Mouse (Mus musculus): ENCODE measurements around the gene Nasp.
"Not testable (repeated sequence)": the region's sequence is repeated elsewhere in the genome, so short reads cannot be mapped to it uniquely, and the experiment has no call there.

The Nasp gene

GRCm38 (mm10) chr4:116627722-116628662 lies at the start of gene Nasp:
TSS of gene Nasp (minus strand) at chr4:116627941.
- peak; percentile 84 for DNase-seq (ENCODE audit: low read depth, low spot score)

GRCm38 (mm10) chr4:116676027-116676426 lies 48.3 kb upstream of the Nasp start:
- no peak for DNase-seq (ENCODE audit: low read depth, low spot score)

DNA sequence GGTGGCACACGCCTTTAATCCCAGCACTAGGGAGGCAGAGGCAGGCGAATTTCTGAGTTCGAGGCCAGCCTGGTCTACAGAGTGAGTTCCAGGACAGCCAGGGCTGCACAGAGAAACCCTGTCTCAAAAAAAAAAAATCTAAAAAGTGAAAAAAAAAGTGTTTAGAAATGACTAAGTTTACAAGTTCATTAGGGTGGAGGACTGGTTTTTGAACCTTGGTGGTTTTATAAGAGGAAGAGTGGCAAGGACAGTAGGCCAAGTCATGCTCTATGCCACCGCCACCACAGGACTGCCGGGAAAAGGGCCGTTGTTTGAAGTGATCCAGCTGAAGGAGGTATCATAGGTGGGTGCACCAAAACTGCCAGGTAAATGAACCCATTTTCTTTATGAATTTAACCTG lies 47.0 kb upstream of the Nasp start:
- not testable (repeated sequence) for DNase-seq (ENCODE audit: low read depth, low spot score)

DNA sequence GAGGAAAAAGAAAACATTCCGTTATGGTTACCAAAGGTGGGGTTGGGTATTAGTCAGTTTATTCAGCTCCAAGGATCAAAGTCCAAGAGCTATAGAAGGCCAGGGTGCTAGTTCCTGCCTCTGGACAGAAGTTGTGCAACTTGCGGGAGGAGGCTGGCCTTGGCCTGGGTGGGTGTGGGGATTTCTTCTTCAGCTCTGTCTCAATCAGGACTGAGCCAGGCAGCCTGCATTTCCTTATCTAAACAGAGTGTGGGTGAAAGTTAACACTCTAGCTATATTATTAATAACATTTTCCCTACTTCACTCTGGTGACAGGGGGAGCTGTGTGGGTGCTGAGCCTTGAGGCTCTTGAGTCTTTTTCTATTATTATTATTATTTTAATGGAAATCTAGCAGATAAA lies 45.0 kb upstream of the Nasp start:
- DNase-seq (ENCODE audit: low read depth, low spot score) = no peak

DNA sequence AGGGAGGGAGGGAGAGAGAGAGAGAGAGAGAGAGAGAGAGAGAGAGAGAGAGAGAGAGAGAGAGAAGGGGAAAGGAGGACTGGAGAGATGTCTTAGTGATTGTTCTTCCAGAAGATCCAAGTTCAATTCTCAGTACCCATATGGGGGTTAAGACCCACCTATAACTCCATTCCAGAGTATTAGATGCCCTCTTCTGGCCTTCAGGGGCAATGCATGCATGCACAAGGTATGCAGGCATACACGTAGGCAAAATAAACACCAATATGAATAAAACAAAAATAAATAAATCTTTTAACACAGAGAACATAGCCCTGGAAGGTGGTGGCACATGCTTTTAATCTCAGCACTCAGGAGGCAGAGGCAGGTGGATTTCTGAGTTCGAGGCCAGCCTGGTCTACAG lies 41.5 kb upstream of the Nasp start:
- DNase-seq (ENCODE audit: low read depth, low spot score) = no peak

- DNase-seq (ENCODE audit: low read depth, low spot score) = no peak
Observed at GRCm38 (mm10) chr4:116668145-116668544, 40.4 kb upstream of the Nasp start.

DNA sequence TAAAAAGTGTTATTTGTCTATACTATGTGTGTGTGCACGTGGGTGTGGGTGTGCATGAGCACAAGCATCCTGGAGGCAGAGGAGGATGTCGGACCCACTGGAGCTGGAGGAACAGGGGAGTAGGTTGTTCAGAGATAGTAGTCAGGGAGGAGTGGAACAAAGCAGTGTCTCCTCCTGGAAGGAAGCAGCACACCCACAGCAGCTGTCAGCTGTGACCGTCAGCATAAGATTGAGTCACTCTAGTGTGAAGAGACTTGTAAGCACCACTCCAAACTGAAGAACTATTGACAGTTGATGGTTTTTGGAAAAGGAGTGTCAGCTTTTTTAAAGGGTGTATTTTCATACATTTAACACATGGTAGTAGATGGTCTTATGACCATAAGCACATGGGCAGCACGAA lies 38.9 kb upstream of the Nasp start:
- DNase-seq (ENCODE audit: low read depth, low spot score) = no peak

DNA sequence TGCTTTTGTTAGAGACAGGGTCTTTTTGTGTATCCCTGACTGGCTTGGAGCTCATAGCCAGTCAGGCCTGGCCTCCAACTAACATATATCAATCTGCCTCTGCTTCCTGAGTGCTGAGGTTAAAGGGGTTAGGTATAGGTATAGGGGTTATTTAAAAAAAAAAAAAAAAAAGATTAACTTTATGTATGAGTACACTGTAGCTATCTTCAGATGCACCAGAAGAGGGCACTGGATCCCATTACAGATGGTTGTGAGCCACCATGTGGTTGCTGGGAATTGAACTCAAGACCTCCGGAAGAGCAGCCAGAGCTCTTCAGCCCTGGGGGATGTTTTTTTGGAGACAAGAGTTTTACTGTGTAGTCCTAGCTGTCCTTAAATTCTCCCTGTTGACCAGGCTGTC lies 34.3 kb upstream of the Nasp start:
- DNase-seq (ENCODE audit: low read depth, low spot score) = no peak

DNA sequence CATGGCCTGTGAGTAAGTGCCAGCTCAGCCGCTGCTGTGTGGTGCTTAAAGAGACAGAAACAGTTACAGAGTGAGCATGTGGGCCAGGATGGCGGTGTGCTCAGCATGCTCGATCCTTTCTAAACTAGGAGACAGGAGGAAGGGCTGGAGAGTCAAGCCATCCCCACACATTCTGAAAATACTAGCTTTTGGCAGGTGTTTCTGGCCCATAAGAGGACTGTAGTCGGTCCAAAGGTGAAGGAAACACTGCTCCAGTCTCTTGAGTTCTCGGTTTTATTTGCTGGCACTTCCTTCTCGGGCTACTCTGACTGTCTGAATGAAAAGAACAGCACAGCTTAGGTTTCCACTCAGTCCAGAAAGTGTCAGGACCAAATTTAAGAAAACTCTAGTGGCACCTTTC lies 33.1 kb upstream of the Nasp start:
- DNase-seq (ENCODE audit: low read depth, low spot score) = no peak

GRCm38 (mm10) chr4:116659916-116660315 lies 32.2 kb upstream of the Nasp start:
- DNase-seq (ENCODE audit: low read depth, low spot score) = not testable (repeated sequence)

DNA sequence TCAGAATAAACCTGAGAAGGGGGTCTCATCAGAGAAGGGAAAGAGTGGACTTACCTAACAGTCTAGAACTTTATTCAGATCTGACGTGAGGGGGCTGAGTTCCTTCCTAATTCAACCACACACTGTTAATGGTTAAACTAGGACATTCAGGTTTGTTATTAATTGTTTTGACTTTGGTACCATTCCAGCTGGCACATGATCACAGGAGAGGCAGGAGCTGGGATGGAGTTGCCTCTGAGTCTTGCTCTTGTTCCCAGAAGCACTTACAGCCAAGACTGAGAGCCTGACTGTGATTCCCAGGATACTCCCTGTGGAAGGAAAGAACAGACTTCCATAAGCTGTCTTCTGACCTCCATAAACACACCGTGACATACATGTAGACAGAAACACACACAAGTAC lies 31.7 kb upstream of the Nasp start:
- no peak for DNase-seq (ENCODE audit: low read depth, low spot score)

DNA sequence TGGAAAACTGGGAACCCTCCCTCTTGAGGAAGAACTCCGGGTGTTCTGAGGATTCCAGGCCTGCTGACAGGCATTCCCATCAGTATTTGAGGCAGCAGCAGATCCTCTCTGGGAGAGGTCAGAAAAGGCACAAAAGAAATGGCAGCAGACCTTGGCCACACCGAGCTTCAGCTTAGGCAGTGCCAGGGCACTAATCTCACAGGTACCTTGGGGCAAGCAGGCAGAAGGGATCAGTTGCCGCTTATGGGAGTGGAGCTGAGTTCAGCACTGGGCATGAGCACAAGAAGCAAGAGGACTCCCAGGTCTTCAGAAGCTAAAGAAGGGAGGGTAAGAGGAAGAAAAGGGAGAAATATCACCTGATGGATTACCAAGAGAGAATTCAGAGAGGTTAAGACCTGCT lies 30.2 kb upstream of the Nasp start:
- DNase-seq (ENCODE audit: low read depth, low spot score) = no peak

DNA sequence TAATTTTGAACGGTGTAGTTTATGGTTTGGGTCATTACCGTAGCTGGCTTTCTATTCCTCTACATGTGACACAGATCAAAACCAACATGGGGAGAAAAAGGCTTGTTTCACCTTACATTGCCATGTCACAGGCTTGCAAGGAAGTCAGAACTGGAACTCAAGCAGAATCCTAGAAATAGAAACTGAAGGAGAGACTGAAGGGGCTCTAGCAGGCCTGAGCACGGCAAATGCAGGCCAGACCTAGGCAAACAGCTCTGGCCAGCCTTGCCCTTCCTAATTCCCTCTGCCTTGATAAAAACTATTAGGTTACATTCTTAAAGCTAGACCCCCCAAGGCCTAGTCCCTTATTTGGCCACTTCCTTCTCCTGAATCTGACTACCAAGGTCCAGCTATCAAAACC lies 27.9 kb upstream of the Nasp start:
- no peak for DNase-seq (ENCODE audit: low read depth, low spot score)

DNA sequence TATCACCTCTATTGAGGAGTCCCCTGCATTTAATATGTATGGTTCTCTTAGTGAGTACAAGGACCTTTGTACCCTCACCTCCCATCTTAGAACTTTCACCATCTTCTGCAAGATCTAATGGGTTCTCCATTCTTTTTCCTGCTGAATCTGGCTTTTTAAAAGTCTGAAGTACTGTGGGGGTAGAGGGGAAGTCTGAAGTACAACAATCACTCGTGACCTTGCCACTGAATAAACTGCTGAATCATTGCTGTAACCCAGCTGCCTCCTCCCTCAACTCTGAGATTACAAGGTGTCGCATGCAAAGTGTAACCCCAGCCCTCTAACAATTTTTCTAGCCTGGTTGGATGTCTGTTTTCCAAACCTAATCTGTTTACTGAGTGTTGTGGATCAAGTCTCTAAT lies 27.4 kb upstream of the Nasp start:
- DNase-seq (ENCODE audit: low read depth, low spot score) = no peak

DNA sequence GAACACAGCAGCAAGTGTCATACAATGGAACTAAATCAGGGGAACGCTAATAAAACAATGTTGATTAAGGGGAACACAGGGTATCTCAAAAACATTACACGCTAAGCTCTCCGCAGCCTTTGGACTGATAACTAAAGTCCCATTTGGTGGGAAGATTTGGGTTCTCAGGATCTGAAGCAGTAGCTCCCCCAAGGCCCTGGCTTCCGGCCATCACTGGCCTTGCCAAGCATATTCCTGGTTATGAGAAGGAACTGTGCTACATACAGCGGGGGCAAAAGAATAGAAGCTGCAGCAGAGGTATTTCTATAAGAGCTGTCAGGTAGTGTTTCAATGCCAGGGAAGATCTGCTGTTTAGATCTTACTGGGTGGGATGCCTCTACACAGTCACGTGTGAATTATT lies 25.5 kb upstream of the Nasp start:
- no peak for DNase-seq (ENCODE audit: low read depth, low spot score)

DNA sequence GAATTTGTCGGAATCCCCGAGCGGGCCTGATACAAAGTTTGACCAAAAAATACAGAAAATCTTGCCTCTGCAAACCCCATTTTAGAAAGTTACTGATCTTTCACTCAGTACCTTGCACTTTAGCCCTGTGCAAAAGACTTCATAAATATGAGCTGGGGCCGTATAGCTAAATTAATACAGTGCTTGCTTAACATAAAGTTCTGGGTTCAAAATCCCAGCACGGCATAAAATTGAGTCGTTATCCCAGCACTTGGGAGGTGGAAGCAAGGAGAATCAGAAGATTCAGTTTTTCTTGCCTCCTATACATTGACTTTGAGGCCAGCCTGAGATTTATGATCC lies 24.0 kb upstream of the Nasp start:
- DNase-seq (ENCODE audit: low read depth, low spot score) = no peak

DNA sequence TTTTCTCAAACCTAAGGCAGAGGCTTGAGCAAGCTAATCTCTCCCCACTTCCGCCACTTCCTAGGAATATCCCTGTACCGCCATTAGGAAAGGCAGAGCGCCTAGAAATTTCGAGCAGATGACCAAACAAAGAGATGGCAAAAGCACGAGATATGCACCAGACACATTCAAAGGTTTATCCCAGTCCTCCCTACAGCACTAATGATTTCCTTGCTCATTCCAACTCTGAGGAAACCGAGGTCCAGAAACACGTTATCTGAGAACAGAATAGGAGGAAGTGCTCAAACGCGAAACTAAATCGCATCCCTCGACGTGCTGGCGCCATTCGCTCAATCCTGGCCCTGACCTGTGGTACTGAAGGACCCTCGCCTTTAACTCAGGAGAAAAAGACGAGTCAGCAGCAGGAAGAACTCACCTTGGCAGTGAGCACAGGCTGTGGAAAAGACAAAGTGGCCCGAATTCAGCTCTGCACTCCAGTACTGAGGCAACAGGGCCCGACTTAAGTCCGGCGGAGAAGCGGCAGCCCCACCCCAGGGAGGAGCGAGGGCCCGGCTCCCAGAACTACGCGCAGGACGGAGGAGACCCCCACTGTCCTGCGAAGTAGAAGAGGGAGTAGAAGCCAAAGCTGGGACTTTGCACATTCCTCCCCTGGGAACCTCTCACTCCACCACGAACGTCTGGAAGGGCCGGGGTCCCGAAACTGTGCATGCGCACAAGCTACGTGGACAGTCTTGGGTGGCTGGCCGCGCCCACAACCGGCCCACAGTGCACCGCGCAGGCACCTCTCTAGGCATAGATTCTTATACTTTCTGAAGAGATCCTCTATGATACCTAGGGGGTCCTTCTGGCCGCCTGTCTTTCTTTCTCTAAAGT lies 23.4 kb upstream of the Nasp start, which contains the start of gene Akr1a1:
Gene Akr1a1, minus strand, starts transcription at position 757 of the 873 bp plus-strand sequence.
- peak; percentile 96 for DNase-seq (ENCODE audit: low read depth, low spot score)

- no peak for DNase-seq (ENCODE audit: low read depth, low spot score)
Observed at GRCm38 (mm10) chr4:116650365-116650764, 22.6 kb upstream of the Nasp start.

DNA sequence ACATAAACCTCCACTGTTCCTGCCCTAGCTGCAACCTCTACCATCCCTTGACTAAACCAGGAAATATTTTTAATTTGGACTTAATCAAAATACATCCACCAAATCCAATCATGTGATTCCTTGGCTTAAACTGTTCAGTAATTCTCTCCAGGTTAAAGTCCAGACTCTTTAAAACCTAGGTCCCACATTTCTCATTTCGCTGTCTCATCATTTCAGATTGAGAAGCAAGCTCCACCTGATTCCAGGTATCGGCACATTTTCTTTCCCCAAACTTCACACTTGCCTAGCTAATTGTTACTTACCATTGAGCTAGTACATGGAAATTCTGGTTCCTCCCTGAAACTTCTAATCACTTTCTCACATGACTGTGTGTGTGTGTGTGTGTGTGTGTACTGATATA lies 21.7 kb upstream of the Nasp start:
- no peak for DNase-seq (ENCODE audit: low read depth, low spot score)

DNA sequence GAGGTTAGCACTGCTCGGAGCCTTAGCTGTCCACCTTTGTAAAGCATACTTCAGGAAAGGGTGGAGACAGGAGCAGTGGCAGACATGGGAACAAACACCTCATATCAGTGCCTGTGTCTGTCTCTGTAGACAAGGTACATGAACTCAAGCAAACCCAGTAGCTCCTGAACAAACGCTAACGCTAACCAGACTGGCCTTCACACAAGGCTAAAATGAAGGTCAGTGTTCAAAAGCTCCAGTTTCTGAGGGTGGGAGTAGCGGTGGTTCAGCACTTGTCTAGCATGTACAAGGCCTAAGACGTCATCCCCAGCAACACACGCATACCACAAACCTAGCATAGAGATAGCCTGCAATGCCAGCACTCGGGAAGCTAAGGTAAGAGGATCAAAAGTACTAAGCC lies 17.9 kb upstream of the Nasp start:
- DNase-seq (ENCODE audit: low read depth, low spot score) = no peak

DNA sequence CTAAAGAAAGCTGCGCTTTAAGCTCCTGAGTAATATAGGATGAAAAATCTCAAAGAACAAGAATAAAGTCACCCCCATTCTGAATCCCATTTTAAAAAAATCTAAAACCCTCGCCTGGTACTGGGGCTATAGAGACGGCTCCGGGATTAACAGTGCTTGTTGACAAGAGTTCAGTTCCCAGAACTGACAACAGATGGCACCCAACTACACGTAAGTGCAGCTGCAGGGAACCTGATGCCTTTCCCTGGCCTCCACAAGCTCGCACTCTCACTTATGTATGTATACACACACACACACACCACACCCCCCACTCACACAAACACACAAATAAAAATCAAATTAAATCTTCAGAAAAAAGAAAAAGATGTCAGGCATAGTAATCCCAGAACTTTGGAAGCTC lies 16.6 kb upstream of the Nasp start:
- no peak for DNase-seq (ENCODE audit: low read depth, low spot score)

- DNase-seq (ENCODE audit: low read depth, low spot score) = no peak
Observed at GRCm38 (mm10) chr4:116642071-116642470, 14.3 kb upstream of the Nasp start.

DNA sequence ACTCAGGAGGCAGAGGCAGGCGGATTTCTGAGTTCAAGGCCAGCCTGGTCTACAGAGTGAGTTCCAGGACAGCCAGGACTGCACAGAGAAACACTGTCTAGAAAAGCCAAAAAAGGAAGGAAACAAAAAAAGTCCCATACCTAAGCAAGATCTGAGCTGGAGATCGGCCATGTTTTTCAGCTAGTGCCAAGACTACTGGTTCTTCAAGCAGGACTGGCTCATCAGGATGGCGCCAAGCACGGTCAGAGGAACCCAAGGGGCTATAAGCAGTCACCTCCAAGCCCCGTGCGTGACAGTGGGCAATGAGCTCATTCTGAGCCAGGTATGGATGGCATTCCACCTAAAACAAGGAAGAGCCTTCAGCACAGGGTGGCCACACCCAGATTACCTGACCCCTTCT lies 11.1 kb upstream of the Nasp start:
- DNase-seq (ENCODE audit: low read depth, low spot score) = no peak

Data from telencephalon, adult 2 months (tissue).